Mouse (Mus musculus): Measurements from ENCODE around the gene Gm20388.

- no peak for TF ChIP-seq GATA1 (IDR thresholded peaks at IDR 0.05; ENCODE audit: low read length)
- no peak for TF ChIP-seq TAL1 (IDR thresholded peaks at IDR 0.05; ENCODE audit: low read length)
Measured at GRCm38 (mm10) chr8:123122670-123123069, 3212.0 kb downstream of the Gm20388 start.

Data from erythroblast, embryonic 14.5 days (primary cell).